Mouse (Mus musculus): ENCODE data around the gene Epas1. TPM values are rescaled to one million over a fixed set of nuclear protein-coding genes. Genes with fewer than 3 reads are reported as not detected.
A peak's percentile ranks its signal among the peaks of the same experiment; 100 is the strongest.

Gene Epas1
- polyA plus RNA-seq, 1 experiment from 2014 or later: 13.2 TPM

DNA sequence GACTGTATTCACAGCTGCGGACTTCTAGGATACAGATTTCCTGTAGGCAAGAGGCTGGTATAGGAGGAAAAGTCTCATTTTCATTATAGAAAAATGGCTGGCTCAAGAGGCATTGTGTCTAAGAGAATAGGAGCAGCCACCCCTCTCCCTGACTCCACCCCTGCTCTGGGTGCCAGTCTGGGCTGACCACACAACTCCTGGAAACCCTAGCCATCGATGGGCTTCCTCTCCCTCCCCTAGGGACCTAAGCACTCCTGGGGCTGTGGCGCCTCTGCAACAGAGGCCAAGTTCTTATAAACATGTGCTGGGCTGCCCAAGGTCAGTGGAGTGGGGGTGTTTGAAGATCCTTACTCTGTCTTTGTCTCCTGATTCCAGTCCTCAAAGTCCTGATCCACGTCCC is 19.9 kb upstream of the Epas1 start:
- Histone ChIP-seq H3K9me3 (ENCODE audit: low read depth, low read length) (no peaks in the 10 kb centered on the region), H3K36me3 (ENCODE audit: insufficient read depth) (no peaks in the 10 kb centered on the region), H3K9ac (no peak overlapping the region), H3K27ac (ENCODE audit: low read depth) (no peak overlapping the region), H3K4me2 (no peak overlapping the region), H3K27me3 (ENCODE audit: insufficient read depth, low read length) (no peaks in the 10 kb centered on the region), H3K4me3 (ENCODE audit: low read depth, low read length) (no peak overlapping the region), H3K4me1 (ENCODE audit: insufficient read depth) (no peaks in the 10 kb centered on the region)
- 63% methylated on average over 4 of the region's 4 CpGs for WGBS
- ATAC-seq (ENCODE audit: insufficient read depth) (no peak; the same call in 1 of the 2 replicates), DNase-seq (peak; percentile 15)
- TF ChIP-seq CTCF (IDR thresholded peaks at IDR 0.05; ENCODE audit: low read depth): no peak

DNA sequence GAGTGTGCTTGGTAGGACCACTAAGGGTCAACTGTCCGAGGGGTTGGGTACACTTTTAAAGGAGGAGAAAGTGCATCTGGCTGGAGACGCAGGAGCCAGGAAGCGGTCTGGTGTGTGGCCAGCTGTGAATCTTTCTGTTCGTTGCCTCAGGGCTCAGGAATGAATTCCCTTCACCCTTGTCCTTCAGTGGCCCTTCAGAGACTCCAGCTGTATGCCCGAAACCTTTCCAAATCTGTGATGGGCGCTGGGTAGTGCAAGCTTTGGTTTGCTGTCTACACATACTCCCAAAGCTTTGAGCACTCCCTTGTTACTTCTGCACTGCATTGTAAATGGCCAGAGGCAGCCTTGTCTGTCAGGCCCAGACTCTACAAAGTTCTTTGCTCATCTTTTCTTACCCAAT is 15.0 kb upstream of the Epas1 start:
- Histone ChIP-seq H3K27ac (ENCODE audit: low read depth) (no peak overlapping the region), H3K9me3 (ENCODE audit: low read depth, low read length) (no peaks in the 10 kb centered on the region), H3K4me2 (no peak overlapping the region), H3K27me3 (ENCODE audit: insufficient read depth, low read length) (no peaks in the 10 kb centered on the region), H3K36me3 (ENCODE audit: insufficient read depth) (no peaks in the 10 kb centered on the region), H3K4me1 (ENCODE audit: insufficient read depth) (no peaks in the 10 kb centered on the region), H3K4me3 (ENCODE audit: low read depth, low read length) (no peak overlapping the region), H3K9ac (no peak overlapping the region)
- DNase-seq (no peak), ATAC-seq (ENCODE audit: insufficient read depth) (no peak)
- no peak for TF ChIP-seq CTCF (IDR thresholded peaks at IDR 0.05; ENCODE audit: low read depth)
- WGBS: 80% methylated on average over 6 of the region's 6 CpGs

DNA sequence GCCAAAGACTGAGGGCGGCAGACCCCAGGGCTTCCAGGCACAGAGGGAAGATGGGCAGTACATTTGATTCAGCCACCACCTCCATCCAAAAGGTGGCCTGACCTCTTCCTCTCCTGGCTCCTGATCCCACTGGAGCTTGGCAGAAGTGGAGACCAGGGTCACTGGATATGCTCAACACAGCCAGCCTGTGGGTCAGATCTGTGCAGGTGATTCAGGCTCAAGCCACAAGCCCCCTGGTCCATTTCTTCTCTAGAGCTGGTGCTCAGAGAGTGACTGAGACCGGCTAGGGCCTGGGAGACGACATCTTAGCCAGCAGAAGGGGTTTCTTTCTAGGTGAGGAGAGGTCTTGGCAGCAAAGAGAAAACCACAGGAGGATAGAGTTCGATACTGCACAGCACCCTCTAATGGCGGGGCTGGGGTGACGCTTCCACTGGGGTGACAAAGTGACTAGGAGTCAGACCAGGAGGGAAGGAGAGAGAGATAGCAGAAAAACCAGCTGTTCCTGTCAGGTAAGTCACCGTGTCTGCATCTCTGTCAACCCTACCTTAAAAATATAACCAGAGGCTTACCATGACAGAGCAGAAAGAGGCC is 10.1 kb upstream of the Epas1 start:
- 79% methylated on average over 7 of the region's 7 CpGs for WGBS

DNA sequence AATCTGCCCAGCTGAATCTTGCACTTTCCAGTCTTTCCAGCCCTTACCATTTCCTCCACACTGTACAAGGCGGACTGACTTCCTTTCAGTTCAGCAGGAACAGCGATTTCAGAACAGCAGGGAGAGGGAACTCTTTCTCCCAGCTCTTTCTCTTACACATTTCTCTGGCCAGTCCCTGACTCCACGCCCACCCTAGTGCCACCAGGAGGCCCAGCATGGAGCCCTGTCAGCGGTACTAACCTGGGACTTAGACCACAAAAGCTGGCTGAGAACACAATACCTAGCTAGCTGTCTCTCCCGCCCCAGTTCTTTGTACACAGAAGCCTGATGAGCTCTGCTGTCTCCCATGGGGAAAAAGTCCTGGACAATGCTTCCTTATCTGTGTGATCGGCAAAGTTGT is 8.6 kb upstream of the Epas1 start:
- H3K4me3 ChIP-seq (ENCODE audit: low read depth, low read length): no peak overlapping the region
- no peaks in the 10 kb centered on the region for H3K4me1 ChIP-seq (ENCODE audit: insufficient read depth)
- H3K4me2 ChIP-seq: no peak overlapping the region
- ATAC-seq (ENCODE audit: insufficient read depth) (no peak), DNase-seq (no peak)
- no peaks in the 10 kb centered on the region for H3K36me3 ChIP-seq (ENCODE audit: insufficient read depth)
- H3K9me3 ChIP-seq (ENCODE audit: low read depth, low read length): no peaks in the 10 kb centered on the region
- no peak overlapping the region for H3K27ac ChIP-seq (ENCODE audit: low read depth)
- H3K9ac ChIP-seq: no peak overlapping the region
- 39% methylated on average over 6 of the region's 6 CpGs for WGBS
- TF ChIP-seq CTCF (IDR thresholded peaks at IDR 0.05; ENCODE audit: low read depth): no peak
- no peaks in the 10 kb centered on the region for H3K27me3 ChIP-seq (ENCODE audit: insufficient read depth, low read length)

More for the DNA sequence above, 10.1 kb upstream of the Epas1 start:
- H3K4me3 ChIP-seq (ENCODE audit: low read depth, low read length): no peak overlapping the region
- no peak overlapping the region for H3K27ac ChIP-seq (ENCODE audit: low read depth)
- no peaks in the 10 kb centered on the region for H3K27me3 ChIP-seq (ENCODE audit: insufficient read depth, low read length)
- TF ChIP-seq CTCF (IDR thresholded peaks at IDR 0.05; ENCODE audit: low read depth): no peak
- no peak overlapping the region for H3K9ac ChIP-seq
- no peak for DNase-seq
- no peaks in the 10 kb centered on the region for H3K9me3 ChIP-seq (ENCODE audit: low read depth, low read length)
- no peaks in the 10 kb centered on the region for H3K36me3 ChIP-seq (ENCODE audit: insufficient read depth)
- no peak for ATAC-seq (ENCODE audit: insufficient read depth)
- no peak overlapping the region for H3K4me2 ChIP-seq
- H3K4me1 ChIP-seq (ENCODE audit: insufficient read depth): no peaks in the 10 kb centered on the region

DNA sequence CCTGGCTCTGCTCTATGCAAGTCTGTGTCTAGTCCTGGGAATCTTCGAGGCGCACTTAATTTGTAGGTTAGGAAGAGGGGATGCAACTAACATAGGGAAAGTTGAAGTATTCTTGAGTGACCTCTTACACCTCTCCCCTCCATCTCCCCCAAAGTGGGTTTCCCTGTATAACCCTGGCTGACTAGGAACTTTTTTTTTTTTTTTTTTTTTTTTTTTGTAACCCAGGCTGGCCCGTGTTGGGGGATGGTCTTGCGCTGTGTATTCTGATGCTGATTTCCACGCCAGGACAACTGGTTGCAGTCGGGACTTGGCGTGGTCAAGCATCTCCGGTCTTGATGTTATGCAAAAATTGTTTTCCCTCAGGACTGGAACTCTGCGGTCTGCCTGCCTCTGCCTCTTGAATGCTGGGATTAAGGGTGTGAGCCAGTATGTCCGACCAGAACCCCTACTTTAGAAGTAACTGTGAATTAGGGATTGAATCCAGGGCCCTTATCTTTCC is 2.1 kb upstream of the Epas1 start:
- Histone ChIP-seq H3K4me3 (ENCODE audit: low read depth, low read length) (no peak overlapping the region), H3K27me3 (ENCODE audit: insufficient read depth, low read length) (peaks cover 30% of the 10 kb centered on the region), H3K27ac (ENCODE audit: low read depth) (no peak overlapping the region), H3K9ac (no peak overlapping the region), H3K36me3 (ENCODE audit: insufficient read depth) (no peaks in the 10 kb centered on the region), H3K4me1 (ENCODE audit: insufficient read depth) (no peaks in the 10 kb centered on the region), H3K9me3 (ENCODE audit: low read depth, low read length) (no peaks in the 10 kb centered on the region), H3K4me2 (no peak overlapping the region)
- no peak for TF ChIP-seq CTCF (IDR thresholded peaks at IDR 0.05; ENCODE audit: low read depth)
- DNase-seq: no peak
- WGBS: 85% methylated on average over 10 of the region's 10 CpGs
- no peak for ATAC-seq (ENCODE audit: insufficient read depth)

DNA sequence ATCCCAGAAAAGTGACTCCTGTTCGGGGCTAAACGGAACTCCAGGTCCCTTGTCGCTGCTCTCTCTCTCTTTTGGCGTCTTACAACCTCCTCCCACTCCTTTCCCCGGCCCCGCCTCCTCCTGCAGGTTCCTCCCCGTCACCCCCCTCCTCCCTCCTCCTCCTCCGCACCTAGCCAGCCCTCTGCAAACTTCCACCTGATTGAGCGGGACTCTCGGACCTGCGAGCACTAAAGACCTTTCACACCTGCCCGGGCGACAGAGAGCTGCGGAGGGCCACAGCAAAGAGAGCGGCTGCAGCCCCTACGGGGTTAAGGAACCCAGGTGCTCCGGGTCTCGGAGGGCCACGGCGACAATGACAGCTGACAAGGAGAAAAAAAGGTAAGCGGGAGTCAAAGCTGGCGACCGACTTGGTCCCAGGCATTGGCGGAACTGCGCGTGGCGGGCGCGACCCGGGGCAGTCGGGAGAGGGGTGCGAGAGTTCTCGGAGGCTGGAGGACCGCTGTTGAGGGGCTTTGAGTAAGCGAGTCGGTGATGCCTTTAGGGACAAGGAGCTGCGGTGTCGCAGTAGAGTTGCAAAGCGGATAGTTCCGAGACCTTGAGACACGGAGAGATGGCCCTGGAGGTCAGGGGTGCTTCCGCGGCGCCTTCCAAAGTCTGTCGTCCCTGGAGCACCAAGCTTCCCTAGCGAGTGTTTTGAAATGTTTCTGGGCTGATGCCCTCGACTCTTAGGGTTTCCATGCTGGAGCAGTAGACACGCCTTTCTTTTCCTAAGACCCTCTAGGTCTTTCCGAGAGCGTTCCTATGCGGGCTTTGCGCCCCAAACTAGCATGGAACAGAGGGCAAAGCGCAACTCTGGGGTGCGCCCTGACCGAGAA is 668 bp downstream of the Epas1 start:
- no peaks in the 10 kb centered on the region for H3K36me3 ChIP-seq (ENCODE audit: insufficient read depth)
- no peaks in the 10 kb centered on the region for H3K9me3 ChIP-seq (ENCODE audit: low read depth, low read length)
- H3K4me3 ChIP-seq (ENCODE audit: low read depth, low read length): peak overlapping the region; percentile 48
- ATAC-seq (ENCODE audit: insufficient read depth): peak; percentile 52
- DNase-seq: peak; percentile 65
- H3K9ac ChIP-seq: peak overlapping the region; percentile 44
- H3K4me1 ChIP-seq (ENCODE audit: insufficient read depth): no peaks in the 10 kb centered on the region
- H3K27ac ChIP-seq (ENCODE audit: low read depth): no peak overlapping the region
- no peak for TF ChIP-seq CTCF (IDR thresholded peaks at IDR 0.05; ENCODE audit: low read depth)
- WGBS: under 1% methylated on average over 55 of the region's 55 CpGs
- H3K4me2 ChIP-seq: peak overlapping the region; percentile 89
- H3K27me3 ChIP-seq (ENCODE audit: insufficient read depth, low read length): peaks cover 34% of the 10 kb centered on the region
